Mouse (Mus musculus): ENCODE results near the gene Swsap1.

DNA sequence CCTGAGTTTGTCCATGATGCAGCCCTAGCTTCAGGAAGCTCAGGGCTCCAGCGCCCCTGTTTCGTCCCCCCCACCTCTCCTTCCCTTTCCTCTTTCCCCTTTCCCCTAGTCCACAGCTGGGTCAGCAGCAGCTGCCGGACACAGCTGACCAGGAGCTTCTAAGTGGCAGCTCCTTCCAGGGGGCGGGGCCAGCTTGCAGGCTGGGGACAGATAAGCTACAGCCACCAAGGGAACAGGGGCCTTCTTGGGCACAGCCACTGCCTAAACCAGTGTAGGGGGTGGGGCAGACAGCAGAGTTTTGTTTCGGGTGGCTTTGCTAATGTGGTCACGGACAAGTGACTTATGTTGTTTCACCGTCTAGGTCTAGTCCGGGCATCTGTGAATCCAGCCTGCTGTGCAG is 7.9 kb downstream of the Swsap1 start, which contains the start of gene Epor:
- TF ChIP-seq EP300 (IDR thresholded peaks at IDR 0.05; ENCODE audit: insufficient read depth, low read depth, low read length) (no peak), POLR2A (IDR thresholded peaks at IDR 0.05; ENCODE audit: insufficient read depth, low read length) (no peak)
